Mouse (Mus musculus) CH12.LX (cell line): ENCODE results near the gene Cox6a1. TPM values are rescaled to one million over a fixed set of nuclear protein-coding genes. Genes with fewer than 3 reads are reported as not detected.

ENCODE experiments used
- DNase-seq: peaks from one replicate; pipeline ENCODE4 v3.0.0-alpha.2; 2013; ENCODE audit errors: extremely low read depth
- H3K27ac ChIP-seq: 2 replicates; pipeline ENCODE4 v1.5.1; 2012; ENCODE audit warnings: low read depth, mild to moderate bottlenecking, control low read depth, moderate library complexity; ENCODE audit not compliant: insufficient read depth
- H3K27me3 ChIP-seq: replicated peaks from 2 replicates; pipeline ENCODE3; 2012; ENCODE audit warnings: inconsistent platforms
- H3K36me3 ChIP-seq, 2 experiments: replicated peaks in 1 of 2; 2 replicates each; pipeline versions ENCODE3 to v1.6.1; 2012; ENCODE audit warnings: inconsistent platforms in 1 of 2, low read length in 1 of 2, mild to moderate bottlenecking in 1 of 2, mixed read lengths in 1 of 2, moderate library complexity in 1 of 2; ENCODE audit not compliant: control insufficient read depth in 1 of 2, insufficient read depth in 1 of 2
- H3K4me1 ChIP-seq, 2 experiments: 2 replicates each; pipeline ENCODE4 v1.6.1; 2012; ENCODE audit warnings: inconsistent platforms in 1 of 2, moderate library complexity in 1 of 2; ENCODE audit not compliant: insufficient read depth in 2 of 2, control insufficient read depth in 1 of 2
- H3K4me2 ChIP-seq: 2 replicates; pipeline ENCODE4 v1.6.1; 2012; ENCODE audit warnings: low read depth, mild to moderate bottlenecking, control low read depth; ENCODE audit not compliant: poor library complexity, insufficient read depth, severe bottlenecking
- H3K4me3 ChIP-seq, 3 experiments: fragments of 150-350 bp in 1 of 3; sonication (generic) in 1 of 3; replicated peaks in 1 of 3; 2 replicates each; pipeline versions ENCODE3 to v1.5.1; 2011 to 2012; ENCODE audit warnings: low read depth in 2 of 3, low read length in 2 of 3, mild to moderate bottlenecking in 2 of 3, moderate library complexity in 2 of 3, control low read depth in 1 of 3, improper control_type of control experiment in 1 of 3, inconsistent platforms in 1 of 3, mixed read lengths in 1 of 3; ENCODE audit not compliant: poor library complexity in 1 of 3
- H3K79me2 ChIP-seq: replicated peaks from 2 replicates; pipeline ENCODE4 v1.6.1; 2012; ENCODE audit warnings: mild to moderate bottlenecking, moderate library complexity; ENCODE audit not compliant: control insufficient read depth, poor library complexity, insufficient read depth, severe bottlenecking; ENCODE audit errors: extremely low read depth
- H3K9ac ChIP-seq: 2 replicates; pipeline ENCODE4 v1.6.1; 2012; ENCODE audit warnings: low read depth, mild to moderate bottlenecking, control low read depth, moderate library complexity; ENCODE audit not compliant: insufficient read depth
- H3K9me3 ChIP-seq: replicated peaks from 2 replicates; pipeline ENCODE3; 2012; ENCODE audit warnings: low read length, inconsistent platforms, mixed read lengths
- BHLHE40 ChIP-seq: IDR thresholded peaks from 2 replicates; pipeline ENCODE4 v1.6.1; 2011; ENCODE audit warnings: mild to moderate bottlenecking, low read depth, low read length, improper control_type of control experiment
- CHD1 ChIP-seq: IDR thresholded peaks from 2 replicates; pipeline ENCODE4 v1.6.1; 2012; ENCODE audit warnings: low read depth, low read length, improper control_type of control experiment, inconsistent platforms
- CHD2 ChIP-seq: IDR thresholded peaks from 2 replicates; pipeline ENCODE4 v1.6.1; 2011; ENCODE audit warnings: low read length, improper control_type of control experiment
- CTCF ChIP-seq, 2 experiments: IDR thresholded peaks in 1 of 2; conservative IDR thresholded peaks in 1 of 2; 2 replicates each; pipeline ENCODE4 v1.5.1; 2011 to 2012; ENCODE audit warnings: low read depth in 2 of 2, low read length in 2 of 2, improper control_type of control experiment in 1 of 2, inconsistent platforms in 1 of 2, mild to moderate bottlenecking in 1 of 2, moderate library complexity in 1 of 2
- E2F4 ChIP-seq: IDR thresholded peaks from 2 replicates; pipeline ENCODE4 v1.6.1; 2011; ENCODE audit warnings: low read depth, low read length, improper control_type of control experiment; ENCODE audit not compliant: insufficient replicate concordance
- ELF1 ChIP-seq: IDR thresholded peaks from 2 replicates; pipeline ENCODE4 v1.6.1; 2014; ENCODE audit warnings: low read depth, mild to moderate bottlenecking, inconsistent platforms, low read length, improper control_type of control experiment
- EP300 ChIP-seq: IDR thresholded peaks from 2 replicates; pipeline ENCODE4 v1.6.1; 2011; ENCODE audit warnings: low read length, improper control_type of control experiment
- ETS1 ChIP-seq: conservative IDR thresholded peaks from 2 replicates; pipeline ENCODE4 v1.6.1; 2012; ENCODE audit warnings: low read depth, mild to moderate bottlenecking, inconsistent platforms, low read length, improper control_type of control experiment, moderate library complexity
- GABPA ChIP-seq: IDR thresholded peaks from 2 replicates; pipeline ENCODE4 v1.6.1; 2012; ENCODE audit warnings: low read depth, low read length, improper control_type of control experiment, inconsistent platforms; ENCODE audit not compliant: insufficient replicate concordance
- HCFC1 ChIP-seq: IDR thresholded peaks from 2 replicates; pipeline ENCODE4 v1.6.1; 2012; ENCODE audit warnings: low read depth, mild to moderate bottlenecking, inconsistent platforms, low read length, improper control_type of control experiment
- IRF4 ChIP-seq: IDR thresholded peaks from 2 replicates; pipeline ENCODE4 v1.6.1; 2014; ENCODE audit warnings: low read depth, mild to moderate bottlenecking, inconsistent platforms, low read length, improper control_type of control experiment
- JUN ChIP-seq: IDR thresholded peaks from 2 replicates; pipeline ENCODE4 v1.6.1; 2011; ENCODE audit warnings: low read depth, mild to moderate bottlenecking, low read length, improper control_type of control experiment, moderate library complexity; ENCODE audit not compliant: insufficient read depth
- JUND ChIP-seq: conservative IDR thresholded peaks from 2 replicates; pipeline ENCODE4 v1.6.1; 2011; ENCODE audit warnings: low read depth, low read length, improper control_type of control experiment
- KAT2A ChIP-seq: IDR thresholded peaks from 2 replicates; pipeline ENCODE4 v1.6.1; 2012; ENCODE audit warnings: low read length, improper control_type of control experiment, inconsistent platforms; ENCODE audit not compliant: insufficient replicate concordance
- MAFK ChIP-seq: IDR thresholded peaks from 2 replicates; pipeline ENCODE4 v1.6.1; 2011; ENCODE audit warnings: low read length, improper control_type of control experiment; ENCODE audit not compliant: insufficient replicate concordance
- MAX ChIP-seq: IDR thresholded peaks from 2 replicates; pipeline ENCODE4 v1.6.1; 2011; ENCODE audit warnings: low read length, improper control_type of control experiment
- MAZ ChIP-seq: IDR thresholded peaks from 2 replicates; pipeline ENCODE4 v1.6.1; 2012; ENCODE audit warnings: low read depth, mild to moderate bottlenecking, inconsistent platforms, low read length, improper control_type of control experiment, moderate library complexity
- MEF2A ChIP-seq: IDR thresholded peaks from 2 replicates; pipeline ENCODE4 v1.6.1; 2014; ENCODE audit warnings: low read depth, mild to moderate bottlenecking, inconsistent platforms, low read length, improper control_type of control experiment, borderline replicate concordance
- MXI1 ChIP-seq: IDR thresholded peaks from 2 replicates; pipeline ENCODE4 v1.6.1; 2011; ENCODE audit warnings: mild to moderate bottlenecking, low read depth, low read length, improper control_type of control experiment
- MYC ChIP-seq: IDR thresholded peaks from 2 replicates; pipeline ENCODE4 v1.6.1; 2011; ENCODE audit warnings: low read depth, mild to moderate bottlenecking, improper control_type of control experiment, low read length
- NELFE ChIP-seq: IDR thresholded peaks from 2 replicates; pipeline ENCODE4 v1.6.1; 2011; ENCODE audit warnings: low read depth, low read length, improper control_type of control experiment
- NRF1 ChIP-seq: IDR thresholded peaks from 2 replicates; pipeline ENCODE4 v1.6.1; 2014; ENCODE audit warnings: low read depth, mild to moderate bottlenecking, inconsistent platforms, low read length, improper control_type of control experiment, moderate library complexity
- PAX5 ChIP-seq: IDR thresholded peaks from 2 replicates; pipeline ENCODE4 v1.6.1; 2012; ENCODE audit warnings: low read length, inconsistent platforms, mixed read lengths
- POLR2A ChIP-seq: IDR thresholded peaks from 2 replicates; pipeline ENCODE4 v1.6.1; 2011; ENCODE audit warnings: low read depth, mild to moderate bottlenecking, improper control_type of control experiment, low read length
- POLR2AphosphoS2 ChIP-seq: IDR thresholded peaks from 2 replicates; pipeline ENCODE4 v1.6.1; 2011; ENCODE audit warnings: low read depth, low read length, improper control_type of control experiment
- RAD21 ChIP-seq: IDR thresholded peaks from 2 replicates; pipeline ENCODE4 v1.6.1; 2011; ENCODE audit warnings: low read depth, mild to moderate bottlenecking, low read length, improper control_type of control experiment, moderate library complexity
- RCOR1 ChIP-seq: conservative IDR thresholded peaks from 2 replicates; pipeline ENCODE4 v1.6.1; 2012; ENCODE audit warnings: low read depth, mild to moderate bottlenecking, inconsistent platforms, low read length, improper control_type of control experiment
- SIN3A ChIP-seq: IDR thresholded peaks from 2 replicates; pipeline ENCODE4 v1.6.1; 2012; ENCODE audit warnings: low read length, improper control_type of control experiment, inconsistent platforms
- SMC3 ChIP-seq: IDR thresholded peaks from 2 replicates; pipeline ENCODE4 v1.6.1; 2011; ENCODE audit warnings: low read depth, low read length, improper control_type of control experiment
- TBP ChIP-seq: conservative IDR thresholded peaks from 2 replicates; pipeline ENCODE4 v1.6.1; 2011; ENCODE audit warnings: low read depth, low read length, improper control_type of control experiment
- TCF12 ChIP-seq: IDR thresholded peaks from 2 replicates; pipeline ENCODE4 v1.6.1; 2014; ENCODE audit warnings: low read depth, mild to moderate bottlenecking, inconsistent platforms, low read length, improper control_type of control experiment
- UBTF ChIP-seq: IDR thresholded peaks from 2 replicates; pipeline ENCODE4 v1.6.1; 2012; ENCODE audit warnings: low read depth, mild to moderate bottlenecking, inconsistent platforms, low read length, improper control_type of control experiment, moderate library complexity
- USF1 ChIP-seq: IDR thresholded peaks from 2 replicates; pipeline ENCODE4 v1.6.1; 2014; ENCODE audit warnings: low read depth, mild to moderate bottlenecking, inconsistent platforms, low read length, improper control_type of control experiment
- USF2 ChIP-seq: conservative IDR thresholded peaks from 2 replicates; pipeline ENCODE4 v1.6.1; 2011; ENCODE audit warnings: low read depth, low read length, improper control_type of control experiment
- ZC3H11A ChIP-seq: IDR thresholded peaks from 2 replicates; pipeline ENCODE4 v1.6.1; 2012; ENCODE audit warnings: low read depth, mild to moderate bottlenecking, inconsistent platforms, low read length, improper control_type of control experiment
- ZKSCAN1 ChIP-seq: IDR thresholded peaks from 2 replicates; pipeline ENCODE4 v1.6.1; 2012; ENCODE audit warnings: low read depth, inconsistent platforms, low read length, improper control_type of control experiment, borderline replicate concordance
- ZMIZ1 ChIP-seq: IDR thresholded peaks from 2 replicates; pipeline ENCODE4 v1.6.1; 2012; ENCODE audit warnings: low read depth, mild to moderate bottlenecking, inconsistent platforms, low read length, improper control_type of control experiment
- ZNF384 ChIP-seq: IDR thresholded peaks from 2 replicates; pipeline ENCODE4 v1.6.1; 2012; ENCODE audit warnings: low read depth, low read length, improper control_type of control experiment, inconsistent platforms
- dilution Hi-C: fragments of 300-500 bp; cut with MboI; formaldehyde crosslinking; loops from 2 replicates; pipeline ENCODE4 v1.14.3; 2020; ENCODE audit warnings: low sequenced_read_pairs; ENCODE audit not compliant: extremely low pct_unique_long_range_greater_than_20kb, extremely low pct_ligation_motif_present
- in situ Hi-C: fragments of 300-500 bp; cut with MboI; formaldehyde crosslinking; loops from 3 replicates; pipeline ENCODE4 v1.14.3; 2019; ENCODE audit warnings: low sequenced_read_pairs, low pct_ligation_motif_present, low pct_unique_long_range_greater_than_20kb, mixed read lengths
- polyA plus RNA-seq: library from polyadenylated mRNA; unstranded; fragments of >175 nt; gene quantifications from 2 replicates; pipeline ENCODE4 v1.2.1, GENCODE M21; 2012; ENCODE audit warnings: low read depth; ENCODE audit not compliant: insufficient read length
- total RNA-seq, 2 experiments: library from RNA; depleted of rRNA; stranded (reverse); fragments of 300-350 nt in 1 of 2; fragments of >200 nt in 1 of 2; gene quantifications; 2 replicates each; pipeline ENCODE4 v1.2.3; 2012 to 2014

Cox6a1 gene
- total and polyA plus RNA-seq, 3 experiments, result 257 to 673 (median 612) TPM

DNA sequence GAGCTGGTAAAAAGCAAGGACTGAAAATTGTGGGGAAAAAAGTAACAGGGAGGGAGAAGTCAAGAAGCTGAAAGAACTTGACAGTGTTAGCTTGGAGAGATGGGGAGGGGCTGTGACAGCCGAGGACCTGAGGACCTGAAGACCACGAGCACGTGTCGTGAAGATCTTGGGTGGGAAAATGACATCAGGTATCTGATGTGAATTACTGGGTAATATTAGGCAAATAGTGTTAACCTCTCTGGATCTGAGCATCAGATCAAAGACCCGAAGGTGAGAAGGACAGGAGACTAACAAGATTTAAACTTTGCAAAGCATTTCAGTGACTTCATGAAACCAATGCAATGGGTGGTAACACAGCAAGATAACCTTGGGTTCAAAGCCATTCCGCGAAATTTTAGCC lies 8.8 kb downstream of the Cox6a1 start:
- peak overlapping the region; percentile 91 for H3K9ac ChIP-seq
- dilution Hi-C loops, result no loop called here
- peaks cover 40 to 61% of the 10 kb centered on the region in 2 experiments for H3K36me3 ChIP-seq

GRCm38 (mm10) chr5:115333626-115334025 lies 15.2 kb downstream of the Cox6a1 start:
- H3K4me2 ChIP-seq, result no peak overlapping the region
- dilution Hi-C loops (no loop called here), in situ Hi-C loops (no loop called here)
- peak overlapping the region; percentile 48; the same call in 1 of the 2 replicates for H3K27ac ChIP-seq
- no peak overlapping the region for H3K4me3 ChIP-seq
- no peak for DNase-seq
- H3K27me3 ChIP-seq, result no peaks in the 10 kb centered on the region
- no peaks in the 10 kb centered on the region for H3K9me3 ChIP-seq
- peaks cover 51% of the 10 kb centered on the region for H3K79me2 ChIP-seq
- H3K4me1 ChIP-seq, result peaks cover 9 to 61% of the 10 kb centered on the region in 2 experiments
- TF ChIP-seq CHD2 (0 out of 2 replicates have a peak, but pooled peaks have one; percentile 14), USF1 (no peak), MAFK (no peak), POLR2A (0 out of 2 replicates have a peak, but pooled peaks have one; percentile 30)
- no peak overlapping the region for H3K9ac ChIP-seq
- peaks cover 58 to 91% of the 10 kb centered on the region in 2 experiments for H3K36me3 ChIP-seq

More for the DNA sequence above, 8.8 kb downstream of the Cox6a1 start:
- in situ Hi-C loops, result loop anchor here (5.0 kb wide), 1 partner anchor 38 kb away; the partner anchor contains the start of gene Dynll1
- Histone ChIP-seq H3K27me3 (no peaks in the 10 kb centered on the region), H3K4me3 (peak overlapping the region; percentile 45 to 95 (median 77)), H3K4me2 (peak overlapping the region; percentile 94; the same call in 1 of the 2 replicates)
- peak; percentile 60 for TF ChIP-seq MXI1
- no peak for TF ChIP-seq NELFE
- TF ChIP-seq E2F4, result no peak
- TF ChIP-seq JUN, result no peak
- TF ChIP-seq IRF4, result no peak
- TF ChIP-seq POLR2A, result no peak
- no peak for TF ChIP-seq ZMIZ1
- peak; percentile 41 for TF ChIP-seq ZNF384
- TF ChIP-seq ETS1, result no peak
- no peak for TF ChIP-seq RCOR1
- TF ChIP-seq CTCF (conservative IDR thresholded peaks at IDR 0.05 in 1 of 2, IDR thresholded peaks at IDR 0.05 in 1 of 2; ENCODE audit: low read depth in 2 of 2, low read length in 2 of 2), result no peak
- no peak for TF ChIP-seq HCFC1
- TF ChIP-seq ZC3H11A, result no peak
- no peak for TF ChIP-seq USF2
- no peak for TF ChIP-seq PAX5
- no peak for TF ChIP-seq UBTF
- no peak for TF ChIP-seq MAFK
- TF ChIP-seq ELF1, result no peak
- no peak for TF ChIP-seq TBP
- TF ChIP-seq SMC3, result no peak
- peak; percentile 67 for TF ChIP-seq MAX
- no peak for TF ChIP-seq ZKSCAN1
- TF ChIP-seq TCF12, result no peak
- no peak for TF ChIP-seq SIN3A
- peak; percentile 68 for TF ChIP-seq MYC
- TF ChIP-seq KAT2A, result no peak
- no peak for TF ChIP-seq CHD1
- TF ChIP-seq JUND, result no peak
- TF ChIP-seq USF1, result no peak
- TF ChIP-seq NRF1, result no peak
- no peak for TF ChIP-seq RAD21
- TF ChIP-seq CHD2, result no peak
- no peak for TF ChIP-seq MAZ
- no peak for TF ChIP-seq MEF2A
- TF ChIP-seq EP300, result no peak
- no peak for TF ChIP-seq GABPA
- TF ChIP-seq BHLHE40, result peak; percentile 45; the same call in 1 of the 2 replicates
- peak; percentile 4; the same call in 1 of the 2 replicates for TF ChIP-seq POLR2AphosphoS2
- TF ChIP-seq, all 38 proteins: peak for 6
- Histone ChIP-seq H3K79me2 (peaks cover 36% of the 10 kb centered on the region), H3K4me1 (peaks cover 5 to 30% of the 10 kb centered on the region in 2 experiments), H3K27ac (no peak overlapping the region), H3K9me3 (no peaks in the 10 kb centered on the region)
- DNase-seq, result no peak
